Mouse (Mus musculus): Measurements from ENCODE around the gene AC129217.1.

AC129217.1 gene

DNA sequence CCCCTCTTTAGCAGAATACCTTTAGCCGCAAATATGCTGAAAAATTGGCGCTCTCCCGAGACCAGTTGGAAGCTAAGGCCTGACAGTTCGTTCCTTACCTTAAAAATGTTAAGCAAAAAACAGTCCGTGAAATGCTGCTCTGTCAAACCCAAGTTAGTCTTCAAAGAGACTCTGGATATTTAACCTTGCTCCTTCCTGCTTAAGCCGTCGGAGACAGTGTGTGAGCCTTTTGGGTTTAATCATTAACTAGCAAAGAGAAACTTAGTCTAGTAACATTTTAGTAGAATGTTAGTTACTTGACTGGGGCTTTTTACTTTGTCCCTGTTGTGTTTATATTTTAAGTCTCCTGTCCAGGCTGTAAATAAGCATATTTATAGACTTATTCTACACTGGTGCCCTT is 8.4 kb upstream of the AC129217.1 start:
- in situ Hi-C loops (cut with MboI, MseI), result loop anchor here in 1 of 2 experiments (5.0 kb wide), 1 partner anchor 76 kb away; the partner anchor contains the start of gene Ganab

DNA sequence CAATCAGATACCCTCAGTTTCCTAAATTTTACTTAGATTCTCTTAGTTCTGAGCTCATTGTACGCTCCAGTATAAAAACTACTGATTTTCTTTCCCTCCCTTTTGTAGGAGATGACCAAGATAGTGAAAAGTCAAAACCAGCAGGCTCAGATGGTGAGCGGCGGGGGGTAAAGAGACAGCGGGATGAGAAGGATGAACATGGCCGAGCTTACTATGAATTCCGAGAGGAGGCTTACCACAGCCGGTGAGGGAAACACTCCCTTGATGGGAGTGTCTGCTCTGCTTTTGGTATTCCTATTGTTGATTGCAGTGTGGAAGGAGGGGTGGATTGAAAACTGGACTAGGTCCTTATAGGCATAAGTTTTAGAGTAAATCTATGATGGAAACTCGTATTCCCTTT is 6.9 kb upstream of the AC129217.1 start:
- in situ Hi-C loops (cut with MboI, MseI), result loop anchor here in 1 of 2 experiments (5.0 kb wide), 1 partner anchor 75 kb away; the partner anchor contains the start of gene Ganab

DNA sequence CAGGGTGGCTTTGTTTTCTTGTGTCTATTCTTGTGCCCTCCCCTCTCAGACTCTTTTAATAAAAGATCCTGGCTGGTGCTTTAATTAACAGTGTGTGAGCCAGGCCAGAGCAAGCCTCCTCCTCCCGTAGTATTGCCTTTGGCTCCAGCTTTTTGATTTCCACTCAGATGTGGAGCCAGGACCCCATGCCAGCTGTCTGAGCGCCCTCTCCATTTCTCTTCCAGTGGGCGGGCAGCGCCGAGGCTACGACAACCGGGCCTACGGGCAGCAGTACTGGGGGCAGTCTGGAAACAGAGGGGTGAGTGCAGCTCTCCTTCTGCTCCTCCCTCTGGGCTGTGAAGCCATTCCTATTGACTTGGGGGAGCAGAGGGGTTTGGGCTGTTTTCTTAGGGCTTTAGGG is 1.1 kb downstream of the AC129217.1 start:
- in situ Hi-C loops (cut with MboI, MseI), result loop anchor here in 1 of 2 experiments (25.0 kb wide), 1 partner anchor 1032 kb away; no protein-coding TSS in a partner anchor

DNA sequence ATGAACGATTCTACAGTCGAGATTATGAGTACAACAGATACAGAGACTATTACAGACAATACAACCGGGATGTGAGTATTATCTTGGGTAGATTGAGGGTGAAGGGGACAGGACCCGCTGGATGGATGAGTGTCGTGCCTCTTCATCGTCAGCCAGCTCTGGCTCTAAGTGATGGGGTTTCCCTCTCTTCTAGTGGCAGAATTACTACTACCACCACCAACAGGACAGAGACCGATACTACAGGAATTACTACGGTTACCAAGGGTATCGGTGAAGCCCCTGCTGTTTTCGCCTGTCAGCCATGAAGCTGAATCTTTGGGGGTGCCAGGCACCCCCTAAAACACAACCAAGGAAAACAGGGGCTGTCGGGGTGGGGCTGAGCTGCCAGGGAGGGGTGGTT is 1.7 kb downstream of the AC129217.1 start:
- in situ Hi-C loops (cut with MboI, MseI), result loop anchor here in 1 of 2 experiments (25.0 kb wide), 1 partner anchor 1031 kb away; no protein-coding TSS in a partner anchor

DNA sequence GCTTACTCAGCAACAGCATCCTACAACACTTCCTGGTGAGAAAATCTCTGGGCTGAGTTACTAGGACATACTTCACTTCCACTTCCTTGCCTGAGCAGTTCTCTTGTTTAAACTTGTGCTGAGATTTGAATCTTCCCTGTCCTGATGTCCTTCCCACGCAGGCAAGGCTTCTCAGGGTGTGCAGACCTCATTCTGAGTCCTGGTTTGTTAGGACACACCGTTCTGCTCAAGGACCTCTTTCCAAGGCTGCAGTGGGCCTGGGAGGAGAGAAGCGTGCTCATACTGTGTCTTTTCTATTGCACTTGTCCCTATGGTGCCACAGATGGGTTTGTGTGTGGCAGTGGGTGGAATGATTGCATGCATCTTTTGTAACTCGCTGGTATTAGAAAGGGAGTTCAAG is 3.4 kb downstream of the AC129217.1 start:
- in situ Hi-C loops (cut with MboI, MseI), result loop anchor here in 1 of 2 experiments (25.0 kb wide), 1 partner anchor 1029 kb away; no protein-coding TSS in a partner anchor

DNA sequence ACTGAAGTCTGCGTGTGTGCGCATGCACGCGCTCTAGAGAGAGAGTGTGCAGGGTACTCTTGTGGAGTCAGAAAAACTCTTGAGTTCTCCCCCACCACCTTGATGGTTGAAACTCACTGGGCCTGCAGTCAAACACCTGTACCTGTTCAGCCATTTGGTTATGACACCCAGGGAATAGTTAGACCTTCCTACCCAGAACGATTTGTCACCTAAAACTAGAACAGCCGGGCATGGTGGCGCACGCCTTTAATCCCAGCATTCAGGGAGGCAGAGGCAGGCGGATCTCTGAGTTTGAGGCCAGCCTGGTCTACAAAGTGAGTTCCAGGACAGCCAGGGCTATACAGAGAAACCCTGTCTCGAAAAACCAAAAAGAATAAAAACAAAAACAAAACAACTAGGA is 6.8 kb downstream of the AC129217.1 start:
- in situ Hi-C loops (cut with MboI, MseI), result loop anchor here in 1 of 2 experiments (5.0 to 25.0 kb wide), 2 partner anchors 36 to 1026 kb away; partner anchors contain the start of gene Ubxn1

DNA sequence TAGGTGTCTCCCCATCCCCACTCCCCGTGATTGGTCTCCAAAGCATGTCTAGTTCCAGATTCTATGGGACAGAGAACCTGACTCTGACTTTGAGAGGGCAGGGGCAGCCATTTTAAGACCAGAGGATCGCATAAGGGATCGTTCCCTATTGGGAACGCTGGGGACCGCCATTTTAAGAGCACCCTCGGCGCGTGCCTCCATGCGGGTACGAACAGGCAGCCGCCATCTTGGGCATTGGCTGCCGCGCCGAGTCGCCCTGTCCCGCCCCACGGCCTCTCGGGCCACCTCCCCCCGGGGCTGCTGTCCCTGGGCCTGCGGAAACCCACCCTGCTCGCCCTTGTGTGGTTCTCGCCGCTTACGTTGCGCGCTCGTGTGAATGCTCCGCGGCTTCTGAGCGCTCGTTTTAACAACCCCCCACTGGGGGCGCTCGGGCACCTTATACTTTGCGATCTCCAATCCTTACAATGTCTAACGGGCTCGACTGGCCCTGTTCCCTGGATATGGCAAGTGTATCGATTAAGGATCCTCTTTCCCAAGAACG is 7.7 kb downstream of the AC129217.1 start, which contains the start of gene Bscl2:
Bscl2 (plus strand) TSS at position 217 of the 541 bp plus-strand sequence.
- in situ Hi-C loops (cut with MboI, MseI), result loop anchor here in 1 of 2 experiments (5.0 to 25.0 kb wide), 2 partner anchors 35 to 1025 kb away; partner anchors contain the start of gene Ubxn1

DNA sequence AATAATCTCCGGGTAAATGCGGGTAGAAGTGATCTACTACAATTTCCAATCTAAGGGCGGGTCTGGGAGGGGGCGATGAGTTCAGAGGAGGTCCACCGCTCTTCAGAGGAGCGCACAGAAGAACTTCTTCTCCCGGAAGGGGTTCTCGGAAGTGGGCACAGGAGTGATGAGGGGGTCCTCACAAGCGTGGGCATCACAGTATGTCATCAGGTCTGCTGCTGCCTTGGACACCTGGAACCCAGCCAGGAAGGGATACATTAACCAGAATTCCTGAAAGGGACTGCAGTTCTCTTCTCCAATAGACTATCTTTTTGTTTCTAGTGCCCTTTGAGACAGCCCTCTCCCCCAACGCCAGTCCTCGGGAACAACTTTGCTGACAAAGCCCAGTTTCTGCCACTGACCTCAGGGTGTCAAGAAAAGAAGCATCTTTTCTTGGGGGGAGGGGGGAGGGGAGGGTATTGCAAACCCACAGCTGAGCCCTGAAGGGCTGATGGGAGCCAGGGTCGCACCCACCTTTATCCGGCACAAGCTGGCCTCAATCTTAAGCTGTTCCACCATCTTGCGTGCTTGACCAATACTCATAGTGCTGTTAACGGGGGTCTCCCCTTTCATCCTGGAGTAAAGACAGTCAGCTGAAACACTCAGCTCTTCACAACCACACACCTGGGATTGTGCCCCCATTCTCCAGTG is 8.6 kb downstream of the AC129217.1 start:
- in situ Hi-C loops (cut with MboI, MseI), result loop anchor here in 1 of 2 experiments (5.0 to 25.0 kb wide), 2 partner anchors 34 to 1024 kb away; partner anchors contain the start of gene Ubxn1

DNA sequence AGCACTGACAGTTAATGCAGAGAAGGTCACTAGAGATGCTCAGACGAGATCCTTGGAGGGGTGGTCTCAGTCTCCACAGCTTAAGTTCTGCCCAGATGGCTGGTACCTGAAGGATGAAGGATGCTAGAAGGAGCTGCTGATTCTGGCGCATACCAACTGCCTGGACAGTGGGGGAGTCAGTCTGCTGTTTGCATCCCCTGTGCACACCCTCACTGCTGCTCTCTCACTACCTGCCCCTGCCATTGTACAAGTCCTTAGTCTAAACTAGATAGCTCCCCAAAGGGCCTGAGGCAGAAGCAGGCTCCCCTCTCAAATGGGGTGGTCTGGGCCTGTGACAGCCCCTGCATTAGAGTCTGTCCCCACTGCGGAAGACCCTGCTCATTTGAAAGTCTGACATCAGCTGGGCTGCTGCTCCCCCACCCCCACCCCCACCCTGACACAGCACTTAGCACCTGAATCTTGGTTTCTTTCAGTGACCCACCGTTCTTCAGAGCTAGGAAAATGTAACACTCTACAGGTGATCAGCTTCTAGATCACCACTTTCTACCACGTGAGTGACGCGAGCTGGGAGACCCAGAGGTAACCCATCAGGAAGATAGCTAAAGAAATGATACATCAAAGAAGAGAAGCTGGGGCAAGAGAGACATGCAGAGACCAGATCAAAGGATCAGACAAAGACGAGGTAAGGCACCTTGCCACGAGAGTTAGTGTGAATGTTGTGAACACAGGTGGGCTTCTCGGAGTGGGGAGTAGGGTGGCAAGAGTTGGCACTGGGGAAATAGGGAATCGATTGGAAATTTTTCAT is 9.7 kb downstream of the AC129217.1 start, which contains the start of gene Gng3:
Gng3 (minus strand) TSS at position 92 of the 805 bp plus-strand sequence.
- in situ Hi-C loops (cut with MboI, MseI), result loop anchor here in 1 of 2 experiments (5.0 to 25.0 kb wide), 2 partner anchors 33 to 1023 kb away; partner anchors contain the start of gene Ubxn1

DNA sequence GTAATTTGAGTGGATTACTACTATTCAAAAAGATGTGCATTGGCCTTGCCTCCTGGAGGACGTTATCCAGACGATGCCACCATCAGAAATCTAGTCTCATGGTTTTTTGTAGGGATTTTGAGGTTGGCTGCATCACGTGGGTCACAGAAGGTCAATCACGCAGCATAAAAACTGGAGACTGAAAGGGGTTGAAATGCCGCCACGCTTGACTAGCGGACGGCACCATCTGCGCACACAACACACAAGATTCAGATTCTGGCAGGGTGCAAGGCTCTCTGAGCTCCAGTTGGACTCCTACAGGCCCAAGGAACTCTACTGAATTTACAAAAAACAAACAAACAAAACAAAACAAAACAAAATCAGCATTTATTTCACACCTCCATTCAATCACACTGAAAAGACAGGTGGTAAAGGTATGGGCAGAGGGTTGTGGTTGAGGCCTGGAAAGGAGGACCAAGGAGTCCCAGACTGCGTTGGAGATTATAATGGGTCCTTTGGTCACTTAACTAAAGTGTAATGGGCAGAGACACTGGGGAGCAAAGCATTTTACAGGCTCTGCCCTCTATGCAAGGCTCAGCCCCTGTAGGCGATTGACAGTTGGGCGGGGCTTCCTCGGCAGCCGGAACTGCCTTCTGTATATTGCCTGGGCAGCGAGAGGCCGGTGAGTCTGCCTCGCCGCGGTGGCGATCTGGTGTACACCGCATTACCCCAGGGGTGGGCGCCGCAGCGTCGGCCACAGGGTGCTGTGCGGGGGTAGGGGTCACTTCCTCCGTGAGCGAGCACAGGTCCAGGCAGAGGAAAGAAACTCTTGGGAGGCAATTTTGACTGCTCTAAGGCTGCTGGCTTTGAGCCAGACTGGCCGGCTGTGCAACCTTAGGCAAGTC is 10.6 kb downstream of the AC129217.1 start:
- in situ Hi-C loops (cut with MboI, MseI), result loop anchor here in 1 of 2 experiments (5.0 to 25.0 kb wide), 2 partner anchors 32 to 1022 kb away; partner anchors contain the start of gene Ubxn1

DNA sequence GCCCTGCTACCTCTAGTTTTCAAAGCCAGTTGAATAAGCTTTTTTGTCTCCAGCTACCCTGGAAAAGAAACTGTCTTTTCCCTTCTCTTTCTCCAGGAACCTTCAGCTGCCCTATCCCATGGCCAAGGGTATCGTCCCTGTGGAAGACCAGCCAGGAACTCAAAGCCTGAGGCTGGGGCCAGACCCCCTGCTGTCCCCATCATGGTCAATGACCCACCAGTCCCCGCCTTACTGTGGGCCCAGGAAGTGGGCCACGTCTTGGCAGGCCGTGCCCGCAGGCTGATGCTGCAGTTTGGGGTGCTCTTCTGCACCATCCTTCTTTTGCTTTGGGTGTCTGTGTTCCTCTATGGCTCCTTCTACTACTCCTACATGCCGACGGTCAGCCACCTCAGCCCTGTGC is 11.4 kb downstream of the AC129217.1 start:
- in situ Hi-C loops (cut with MboI, MseI), result loop anchor here in 1 of 2 experiments (25.0 kb wide), 1 partner anchor 1021 kb away; no protein-coding TSS in a partner anchor

DNA sequence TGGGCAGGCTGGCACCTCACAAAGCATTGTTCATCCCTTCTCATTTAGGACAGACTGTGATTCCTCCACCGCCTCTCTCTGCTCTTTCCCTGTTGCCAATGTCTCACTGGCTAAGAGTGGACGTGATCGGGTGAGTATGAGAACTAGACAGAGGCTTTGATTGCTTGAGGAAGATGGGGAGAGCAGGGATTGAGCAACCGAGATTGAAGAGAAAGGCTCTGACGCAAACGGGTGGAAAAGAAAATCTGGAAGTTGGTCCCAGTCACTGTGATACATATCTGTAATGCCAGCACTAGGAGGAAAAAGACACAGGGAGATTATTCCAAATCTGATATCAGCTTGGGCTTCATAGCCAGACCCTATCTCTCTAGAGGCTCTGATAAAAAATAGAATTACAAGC is 13.4 kb downstream of the AC129217.1 start:
- in situ Hi-C loops (cut with MboI, MseI), result loop anchor here in 1 of 2 experiments (25.0 kb wide), 1 partner anchor 1019 kb away; no protein-coding TSS in a partner anchor

DNA sequence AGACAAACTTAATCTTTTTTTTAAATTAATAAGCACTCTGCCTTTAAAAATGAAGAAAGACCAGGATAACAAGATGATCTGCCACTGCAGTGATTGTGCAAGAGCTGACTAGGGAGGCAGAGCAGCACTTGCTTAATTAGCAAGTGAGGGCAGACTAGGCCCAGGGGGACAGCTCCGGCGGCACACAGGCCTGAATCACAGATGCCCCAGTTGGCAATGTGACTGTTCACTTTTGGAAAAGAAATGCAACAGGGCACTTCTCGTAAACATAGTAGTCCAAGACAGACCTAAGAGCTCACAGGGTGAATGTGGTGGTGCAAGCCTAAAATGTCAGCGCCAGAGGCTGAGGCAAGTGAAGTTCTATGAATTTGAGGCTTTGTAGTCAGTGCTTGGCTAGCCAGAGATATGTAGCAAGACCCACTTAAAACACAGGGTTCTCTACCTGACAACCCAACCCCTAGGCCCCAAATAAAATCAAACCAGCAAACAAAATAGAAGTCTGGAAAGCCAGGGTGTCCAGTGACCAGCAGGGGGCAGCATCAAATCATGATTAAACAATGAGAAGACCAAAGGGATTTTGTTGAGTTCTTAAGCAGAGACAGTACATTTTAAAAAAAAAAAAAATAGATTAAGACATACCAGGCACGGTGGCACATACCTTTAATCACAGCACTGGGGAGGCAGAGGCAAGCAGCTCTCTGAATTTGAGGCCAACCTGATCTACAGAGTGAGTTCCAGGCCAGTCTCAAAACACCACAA is 15.0 kb downstream of the AC129217.1 start:
- in situ Hi-C loops (cut with MboI, MseI), result loop anchor here (5.0 to 25.0 kb wide), 3 partner anchors 253 to 1018 kb away; no protein-coding TSS in a partner anchor

DNA sequence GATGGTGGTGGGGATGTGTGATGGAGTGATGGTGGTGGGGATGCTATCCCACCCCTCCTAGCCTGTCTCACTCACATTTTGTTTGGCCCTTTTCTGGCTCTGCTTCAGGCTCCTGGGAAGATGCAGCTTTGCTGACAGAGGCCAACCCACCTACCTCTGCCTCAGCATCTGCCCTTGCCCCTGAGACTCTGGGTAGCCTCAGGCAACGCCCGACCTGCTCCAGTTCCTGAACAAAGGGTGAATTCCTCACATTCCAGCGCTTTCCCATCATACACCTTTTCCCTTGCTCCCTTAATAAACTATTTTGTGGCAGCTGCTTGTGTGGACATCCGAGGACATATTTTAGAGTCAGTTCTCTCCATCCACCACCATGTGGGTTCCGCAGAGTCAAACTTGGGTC is 18.8 kb downstream of the AC129217.1 start:
- in situ Hi-C loops (cut with MboI, MseI), result loop anchor here (5.0 to 25.0 kb wide), 3 partner anchors 249 to 1014 kb away; no protein-coding TSS in a partner anchor

DNA sequence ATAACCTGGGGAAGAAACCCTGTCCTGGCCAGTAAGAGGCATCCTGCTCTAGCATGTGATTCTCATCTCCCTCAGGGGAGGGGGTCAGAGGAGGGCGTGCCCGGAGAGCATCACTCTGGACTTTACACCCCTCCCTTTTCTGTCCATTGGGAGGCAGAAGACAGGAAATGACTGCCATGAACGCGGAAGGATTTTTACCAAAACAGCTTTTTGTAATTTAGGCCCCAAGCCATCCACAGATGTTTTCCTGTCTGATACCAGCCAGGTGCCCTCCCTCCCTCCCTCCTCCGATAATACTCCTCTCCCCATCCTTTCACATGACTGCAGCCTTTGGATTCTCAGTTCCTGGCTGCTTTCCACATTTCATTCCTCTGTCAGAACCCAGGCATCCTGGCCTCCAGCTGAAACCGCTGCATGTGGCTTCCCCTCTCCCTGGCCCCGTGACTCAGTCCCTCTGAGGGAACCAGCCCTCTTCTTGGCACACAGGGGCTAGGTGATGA is 20.9 kb downstream of the AC129217.1 start, which contains the start of gene Lrrn4cl:
Lrrn4cl (plus strand) TSS at position 367 of the 500 bp plus-strand sequence.
- in situ Hi-C loops (cut with MboI, MseI), result loop anchor here (10.0 to 25.0 kb wide), 3 partner anchors 263 to 1534 kb away; partner anchors contain the start of genes Scgb2a2 (in 1 of the 2), Slc22a8 (in 1 of the 2) and Syt7 (in 1 of the 2)

DNA sequence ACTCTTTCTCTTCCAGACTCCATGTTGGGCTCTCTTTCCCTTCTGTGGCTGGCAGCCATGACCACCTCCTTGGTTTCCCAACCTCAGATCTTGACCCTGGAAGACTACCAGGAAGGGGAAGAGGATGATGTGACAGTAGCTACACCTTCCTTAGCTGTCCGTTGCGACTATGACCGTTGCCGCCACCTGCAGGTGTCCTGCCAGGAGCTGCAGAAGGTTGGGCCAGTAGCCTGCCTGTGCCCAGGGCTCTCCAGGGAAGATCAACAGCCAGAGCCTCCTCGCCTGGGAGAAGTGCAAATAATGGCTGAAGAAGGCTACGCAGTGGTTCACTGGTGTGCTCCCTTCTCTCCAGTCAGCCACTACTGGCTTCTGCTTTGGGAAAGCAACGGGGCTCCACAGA is 22.1 kb downstream of the AC129217.1 start:
- in situ Hi-C loops (cut with MboI, MseI), result loop anchor here (10.0 to 25.0 kb wide), 3 partner anchors 264 to 1533 kb away; partner anchors contain the start of genes Scgb2a2 (in 1 of the 2), Slc22a8 (in 1 of the 2) and Syt7 (in 1 of the 2)

DNA sequence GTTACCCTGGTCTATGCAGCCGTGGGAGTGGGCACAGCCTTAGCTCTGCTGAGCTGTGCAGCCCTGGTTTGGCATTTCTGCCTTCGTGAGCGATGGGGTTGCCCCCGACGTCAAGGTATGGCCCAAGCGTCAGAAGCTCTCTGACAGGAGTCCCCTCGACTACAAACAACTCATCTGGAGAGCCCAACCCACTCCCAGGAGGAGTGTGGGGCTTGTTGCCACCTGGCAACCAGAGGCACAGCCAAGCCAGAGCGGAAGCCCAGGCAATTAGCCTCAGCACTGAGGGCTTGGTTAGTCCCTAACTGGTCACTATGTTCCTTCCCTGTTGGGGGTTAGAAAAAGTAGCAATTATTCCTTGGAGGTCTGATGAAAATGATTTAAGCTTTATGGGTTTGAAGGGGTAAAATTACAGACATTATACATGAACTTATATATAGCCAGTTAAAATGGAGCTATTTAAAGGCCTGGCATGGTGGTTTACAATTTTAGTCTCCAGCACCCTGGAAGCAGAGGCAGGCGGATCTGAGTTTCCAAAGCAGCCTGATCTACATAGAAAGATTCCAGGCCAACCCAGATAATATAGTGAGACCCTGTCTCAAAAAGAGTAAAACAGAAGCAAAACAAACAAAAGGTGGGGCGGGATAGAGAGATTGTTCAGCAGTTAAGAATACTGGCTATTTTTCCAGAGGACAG is 22.8 kb downstream of the AC129217.1 start:
- in situ Hi-C loops (cut with MboI, MseI), result loop anchor here (10.0 to 25.0 kb wide), 3 partner anchors 265 to 1532 kb away; partner anchors contain the start of genes Scgb2a2 (in 1 of the 2), Slc22a8 (in 1 of the 2) and Syt7 (in 1 of the 2)

All from T-helper 17 cell (primary cell).